Mouse (Mus musculus): Measurements from ENCODE around the gene Actr3. TPM values are rescaled to one million over a fixed set of nuclear protein-coding genes. Genes with fewer than 3 reads are reported as not detected.

Actr3 gene
- 102 TPM for polyA plus RNA-seq (2014; fragmentation: Illumina TruSeq; extraction: RNeasy Lipid Tissue Mini Kit (QIAGEN cat#74804); ENCODE audit: low read depth, low replicate concordance)

DNA sequence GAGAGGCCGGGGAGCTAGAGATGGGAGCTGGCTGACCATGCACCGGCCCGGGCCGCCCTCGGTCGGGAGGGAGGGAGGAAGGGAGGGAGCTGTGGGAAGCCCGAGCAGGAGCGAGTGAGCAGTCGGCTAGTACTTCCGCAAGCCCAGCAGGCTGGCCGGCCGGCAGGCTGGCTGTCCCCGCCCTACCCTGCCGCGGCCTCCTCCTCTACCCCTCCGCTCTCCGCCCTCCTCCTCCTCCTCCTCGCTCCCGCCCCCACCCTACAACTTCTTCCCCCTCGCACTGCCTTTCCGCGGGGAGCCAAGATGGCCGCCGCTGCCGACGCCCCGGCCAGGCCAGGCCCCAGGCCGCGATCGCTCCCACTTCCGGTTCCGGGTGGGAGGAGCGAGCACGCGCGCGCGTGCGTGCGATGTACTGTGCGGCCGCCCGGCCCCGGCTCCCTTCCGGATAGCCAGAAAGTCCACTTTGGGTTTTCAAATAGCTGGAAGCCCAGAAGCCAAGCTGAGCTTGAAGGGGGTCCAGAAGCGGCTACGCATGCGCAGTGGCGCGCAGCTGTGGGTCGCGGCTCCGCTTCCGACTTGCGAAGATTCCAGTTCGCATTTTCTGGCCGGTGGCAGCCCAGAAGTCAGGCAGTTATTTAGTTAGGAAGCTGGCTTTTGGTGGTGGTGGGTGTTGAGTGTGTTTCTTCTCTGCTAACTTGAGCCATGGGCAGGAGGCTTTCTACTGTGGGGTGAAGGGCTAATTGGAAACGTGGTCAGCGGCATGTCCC is at the start of gene Actr3:
Gene Actr3, minus strand, starts transcription at position 359 of the 767 bp plus-strand sequence.

Other genes with a start within 250 kb of the Actr3 start
- gene Slc35f5, start 124.9 kb upstream of the Actr3 start, polyA plus RNA-seq (2014; fragmentation: Illumina TruSeq; extraction: RNeasy Lipid Tissue Mini Kit (QIAGEN cat#74804); ENCODE audit: low read depth, low replicate concordance) = 109 TPM
- gene Gpr39, start 241.3 kb upstream of the Actr3 start, polyA plus RNA-seq (2014; fragmentation: Illumina TruSeq; extraction: RNeasy Lipid Tissue Mini Kit (QIAGEN cat#74804); ENCODE audit: low read depth, low replicate concordance) = 0.52 TPM

Data from heart, adult 10 weeks (tissue).